Mouse (Mus musculus) kidney, embryonic 16.5 days (tissue): ENCODE results near the gene Dpagt1. TPM values are rescaled to one million over a fixed set of nuclear protein-coding genes. Genes with fewer than 3 reads are reported as not detected.
A peak's percentile ranks its signal among the peaks of the same experiment; 100 is the strongest.
"Not testable (repeated sequence)": the region's sequence is repeated elsewhere in the genome, so short reads cannot be mapped to it uniquely, and the experiment has no call there.

Source experiments
- ATAC-seq: fragments of 200-750 bp; cut with Nextera tagmentation; 2 replicates; pipeline ENCODE4 v1.8.0; 2017; ENCODE audit warnings: moderate TSS enrichment; ENCODE audit not compliant: low FRiP score, low TSS enrichment
- H3K27ac ChIP-seq: fragments of 300-500 bp; sonication (generic); 2 replicates; pipeline ENCODE4 v1.5.1; 2014; ENCODE audit warnings: low read length
- H3K27me3 ChIP-seq: fragments of 300-500 bp; sonication (generic); 2 replicates; pipeline ENCODE4 v1.6.1; 2014; ENCODE audit warnings: low read length, control low read depth, mixed read lengths; ENCODE audit not compliant: insufficient read depth
- H3K36me3 ChIP-seq: fragments of 300-500 bp; sonication (generic); 2 replicates; pipeline ENCODE4 v1.6.1; 2014; ENCODE audit warnings: low read length, control low read depth, mixed read lengths; ENCODE audit not compliant: insufficient read depth
- H3K4me1 ChIP-seq: fragments of 300-500 bp; sonication (generic); 2 replicates; pipeline ENCODE4 v1.6.1; 2014; ENCODE audit warnings: low read length, control low read depth, mixed read lengths; ENCODE audit not compliant: insufficient read depth
- H3K4me2 ChIP-seq: fragments of 300-500 bp; sonication (generic); replicated peaks from 2 replicates; pipeline ENCODE4 v1.6.1; 2014; ENCODE audit warnings: low read depth, low read length
- H3K4me3 ChIP-seq: fragments of 300-500 bp; sonication (generic); 2 replicates; pipeline ENCODE4 v1.5.1; 2014; ENCODE audit warnings: mild to moderate bottlenecking, low read length
- H3K9ac ChIP-seq: fragments of 300-500 bp; sonication (generic); replicated peaks from 2 replicates; pipeline ENCODE4 v1.6.1; 2014; ENCODE audit warnings: low read length
- H3K9me3 ChIP-seq: fragments of 300-500 bp; sonication (generic); 2 replicates; pipeline ENCODE4 v1.6.1; 2016; ENCODE audit warnings: low read length, control low read depth
- WGBS: fragments of 180-500 bp; shearing (Covaris S2); extraction: QIAGEN DNeasy Blood & Tissue Kit; methylation state at CpG from one replicate; pipeline ENCODE4 v1.1.7; 2014; 5-methylcytosine and 5-hydroxymethylcytosine counted together
- microRNA-seq: library from miRNA; unstranded; fragments of <30 nt; microRNA quantifications from one replicate; pipeline ENCODE4, GENCODE M21; 2016
- polyA plus RNA-seq: library from polyadenylated mRNA; unstranded; fragments of >200 nt; fragmentation: Nextera tagmentation; extraction: Ambion mirVana; gene quantifications from 2 replicates; pipeline ENCODE4 v1.2.1, GENCODE M21; 2015

The Dpagt1 gene
- polyA plus RNA-seq, 1 experiment from 2014 or later: 45.4 TPM

- H3K9ac ChIP-seq: no peak overlapping the region
- 61% methylated on average over 3 of the region's 3 CpGs for WGBS
Observed at GRCm38 (mm10) chr9:44364480-44364879, 38.7 kb downstream of the Dpagt1 start.

DNA sequence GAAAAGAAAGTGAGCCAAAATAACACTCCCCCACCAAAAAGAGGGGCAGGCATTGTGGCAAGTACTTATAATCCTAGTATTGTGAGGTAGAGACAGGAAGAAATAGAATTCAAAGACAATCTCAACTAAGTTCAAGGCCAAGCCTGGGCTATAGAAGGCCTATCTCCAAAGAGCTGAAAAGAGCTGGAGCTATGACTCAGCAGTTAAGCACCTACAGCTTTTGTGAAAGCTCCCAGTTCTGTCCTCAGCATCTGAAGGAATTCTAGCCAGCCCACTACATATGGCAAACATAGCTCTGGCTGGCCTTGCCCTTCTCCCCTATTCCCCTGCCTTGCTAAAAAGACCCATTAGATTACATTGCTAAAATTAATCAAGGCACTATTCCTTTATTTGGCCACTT, 47.6 kb downstream of the Dpagt1 start:
- Histone ChIP-seq H3K4me1 (peaks cover 2% of the 10 kb centered on the region), H3K9me3 (no peaks in the 10 kb centered on the region), H3K36me3 (no peaks in the 10 kb centered on the region), H3K9ac (no peak overlapping the region), H3K27me3 (no peaks in the 10 kb centered on the region), H3K4me2 (no peak overlapping the region), H3K4me3 (no peak overlapping the region), H3K27ac (no peak overlapping the region)
- ATAC-seq: no peak

More at GRCm38 (mm10) chr9:44364480-44364879, 38.7 kb downstream of the Dpagt1 start:
- Histone ChIP-seq H3K36me3 (peaks cover 3% of the 10 kb centered on the region), H3K9me3 (no peaks in the 10 kb centered on the region), H3K4me2 (no peak overlapping the region), H3K27ac (no peak overlapping the region), H3K4me3 (no peak overlapping the region), H3K4me1 (peaks cover 6% of the 10 kb centered on the region; the same call in 1 of the 2 replicates), H3K27me3 (no peaks in the 10 kb centered on the region)
- ATAC-seq: no peak

- peaks cover 3% of the 10 kb centered on the region; the same call in 1 of the 2 replicates for H3K36me3 ChIP-seq
- 90% methylated on average over 6 of the region's 6 CpGs for WGBS
- no peaks in the 10 kb centered on the region for H3K27me3 ChIP-seq
- H3K4me3 ChIP-seq: no peak overlapping the region
- no peak overlapping the region for H3K27ac ChIP-seq
- ATAC-seq: no peak
- no peaks in the 10 kb centered on the region for H3K9me3 ChIP-seq
- H3K9ac ChIP-seq: no peak overlapping the region
- H3K4me2 ChIP-seq: no peak overlapping the region
- H3K4me1 ChIP-seq: peaks cover 17% of the 10 kb centered on the region
Observed at GRCm38 (mm10) chr9:44376141-44376540, 50.3 kb downstream of the Dpagt1 start.

- H3K9ac ChIP-seq, H3K9me3 ChIP-seq, ATAC-seq, H3K27ac ChIP-seq, H3K27me3 ChIP-seq, H3K4me2 ChIP-seq, H3K4me3 ChIP-seq: not testable (repeated sequence)
- H3K4me1 ChIP-seq: peaks cover 17% of the 10 kb centered on the region
- peaks cover 15% of the 10 kb centered on the region for H3K36me3 ChIP-seq
- 76% methylated on average over 2 of the region's 2 CpGs for WGBS
Observed at GRCm38 (mm10) chr9:44377335-44377734, 51.5 kb downstream of the Dpagt1 start.

DNA sequence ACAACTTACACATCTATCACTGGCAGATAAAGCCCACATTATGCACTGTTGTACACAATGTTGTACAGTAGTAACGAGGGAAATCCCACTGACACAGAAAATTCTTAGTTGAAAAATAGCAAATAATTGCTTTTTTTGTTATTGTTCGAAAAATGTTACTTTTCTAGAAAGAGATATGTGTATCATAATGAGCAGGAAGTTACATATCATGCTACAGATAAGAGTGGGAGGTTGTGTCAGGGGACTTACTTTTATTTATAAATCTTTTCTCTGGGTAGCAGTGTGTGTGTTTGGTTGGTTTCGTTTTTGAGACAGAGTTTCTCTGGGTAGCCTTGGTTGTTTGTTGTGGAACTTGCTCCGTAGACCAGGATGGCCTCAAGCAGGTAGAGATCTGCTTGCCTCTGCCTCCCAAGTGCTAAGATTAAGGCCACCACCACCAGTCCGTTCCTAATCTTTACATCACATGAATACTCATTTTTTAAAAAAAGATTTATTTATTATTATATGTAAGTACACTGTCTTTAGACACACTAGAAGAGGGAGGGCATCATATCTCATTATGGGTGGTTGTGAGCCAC, 52.4 kb downstream of the Dpagt1 start:
- peak overlapping the region; percentile 96 for H3K4me2 ChIP-seq
- H3K27me3 ChIP-seq: no peaks in the 10 kb centered on the region
- no peak overlapping the region for H3K27ac ChIP-seq
- H3K9me3 ChIP-seq: no peaks in the 10 kb centered on the region
- no peak for ATAC-seq
- 88% methylated on average over 5 of the region's 5 CpGs for WGBS
- H3K4me3 ChIP-seq: peak overlapping the region; percentile 87
- peaks cover 17% of the 10 kb centered on the region for H3K4me1 ChIP-seq
- peak overlapping the region; percentile 87 for H3K9ac ChIP-seq
- H3K36me3 ChIP-seq: peaks cover 24% of the 10 kb centered on the region

DNA sequence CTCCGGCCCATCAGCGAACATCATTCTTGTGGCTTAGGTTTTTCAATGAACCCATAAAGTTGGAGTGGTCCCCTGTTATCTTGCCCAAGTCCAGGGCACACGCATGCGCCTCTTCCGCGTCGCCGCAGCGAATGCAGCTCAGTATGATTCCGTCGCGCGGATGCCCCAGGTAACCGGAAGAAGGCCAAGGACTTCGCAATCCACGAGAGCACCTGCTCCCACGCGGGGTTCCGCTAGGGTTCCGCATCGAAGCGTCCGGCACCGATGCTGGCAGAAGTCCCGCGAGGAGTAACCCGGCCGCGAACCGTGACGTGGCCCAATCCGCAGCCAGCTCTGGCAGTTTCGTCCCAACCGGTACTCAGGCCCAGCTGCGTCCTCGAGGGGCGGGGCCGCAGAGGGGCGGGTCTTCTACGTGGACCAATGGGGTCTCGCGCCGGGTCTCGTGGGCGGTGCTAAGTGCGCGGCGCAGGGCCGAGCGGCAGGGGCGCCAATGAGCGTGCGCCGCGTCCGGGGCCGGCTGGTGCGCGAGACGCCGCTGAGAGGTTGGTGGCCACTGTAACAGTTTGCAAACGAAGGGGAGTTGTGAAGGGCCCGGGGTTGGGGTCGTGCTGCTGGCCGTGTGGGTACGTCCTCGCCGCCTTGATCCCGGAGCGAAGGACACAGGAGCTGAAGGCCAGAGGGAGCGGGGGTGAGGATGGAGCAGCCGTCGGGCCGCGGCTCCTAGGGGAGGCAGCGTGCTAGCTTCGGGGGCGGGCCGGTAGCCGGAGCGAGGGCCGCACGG, 53.4 kb downstream of the Dpagt1 start, which contains the start of gene Hyou1:
TSS of gene Hyou1 (plus strand) at position 437 of the 781 bp plus-strand sequence.
- peaks cover 17% of the 10 kb centered on the region for H3K4me1 ChIP-seq
- H3K4me2 ChIP-seq: peak within 1 kb of the TSS; percentile 96
- no peaks in the 10 kb centered on the region for H3K9me3 ChIP-seq
- peak within 1 kb of the TSS; percentile 87 for H3K4me3 ChIP-seq
- peak within 1 kb of the TSS; percentile 90 for H3K9ac ChIP-seq
- peak within 1 kb of the TSS; percentile 93 for H3K27ac ChIP-seq
- peak; percentile 98 for ATAC-seq
- WGBS: under 1% methylated on average over 83 of the region's 83 CpGs
- H3K27me3 ChIP-seq: no peaks in the 10 kb centered on the region
- H3K36me3 ChIP-seq: peaks cover 33% of the 10 kb centered on the region

GRCm38 (mm10) chr9:44379862-44380261, 54.0 kb downstream of the Dpagt1 start:
- Histone ChIP-seq H3K27ac (peak overlapping the region; percentile 88), H3K4me2 (peak overlapping the region; percentile 96), H3K36me3 (peaks cover 39% of the 10 kb centered on the region), H3K9me3 (no peaks in the 10 kb centered on the region), H3K9ac (peak overlapping the region; percentile 90), H3K4me1 (peaks cover 17% of the 10 kb centered on the region), H3K27me3 (no peaks in the 10 kb centered on the region), H3K4me3 (peak overlapping the region; percentile 87)
- peak; percentile 57 for ATAC-seq
- 7% methylated on average over 15 of the region's 15 CpGs for WGBS

Small RNA genes lying within 50 kb of the gene (microRNA-seq; reads per million reads assigned to microRNA genes)
- not detected for gene Gm44335

Other genes starting within 250 kb of the Dpagt1 start
- 0.10 and 0.25 TPM in 2 replicates for gene Mfrp, start 224.3 kb upstream of the Dpagt1 start, polyA plus RNA-seq
- gene C1qtnf5, start 218.8 kb upstream of the Dpagt1 start, polyA plus RNA-seq: 4.7 and 5.7 TPM in 2 replicates
- gene Gm49380, start 212.5 kb upstream of the Dpagt1 start, polyA plus RNA-seq: 0.22 and 0.25 TPM in 2 replicates
- gene Rnf26, start 212.5 kb upstream of the Dpagt1 start, polyA plus RNA-seq: 75.0 and 87.0 TPM in 2 replicates
- 54.3 and 60.3 TPM in 2 replicates for gene Mcam, start 191.6 kb upstream of the Dpagt1 start, polyA plus RNA-seq
- 17.6 and 24.0 TPM in 2 replicates for gene Cbl, start 92.0 kb upstream of the Dpagt1 start, polyA plus RNA-seq
- not detected in 2 replicates for gene Ccdc153, start 85.3 kb upstream of the Dpagt1 start, polyA plus RNA-seq
- gene Pdzd3, start 74.5 kb upstream of the Dpagt1 start, polyA plus RNA-seq: 13.3 and 14.1 TPM in 2 replicates
- 6.6 and 7.9 TPM in 2 replicates for gene Nlrx1, start 57.4 kb upstream of the Dpagt1 start, polyA plus RNA-seq
- 2.8 TPM in 2 replicates for gene Abcg4, start 37.4 kb upstream of the Dpagt1 start, polyA plus RNA-seq
- 27.2 and 31.1 TPM in 2 replicates for gene Hinfp, start 20.3 kb upstream of the Dpagt1 start, polyA plus RNA-seq
- 11.6 and 14.3 TPM in 2 replicates for gene C2cd2l, start 5.7 kb upstream of the Dpagt1 start, polyA plus RNA-seq
- 353 and 432 TPM in 2 replicates for gene H2afx, start 8.7 kb downstream of the Dpagt1 start, polyA plus RNA-seq
- 133 and 137 TPM in 2 replicates for gene Hmbs, start 18.2 kb downstream of the Dpagt1 start, polyA plus RNA-seq
- 38.5 and 40.0 TPM in 2 replicates for gene Vps11, start 35.7 kb downstream of the Dpagt1 start, polyA plus RNA-seq
- 48.0 and 51.2 TPM in 2 replicates for gene Hyou1, start 53.5 kb downstream of the Dpagt1 start, polyA plus RNA-seq
- gene Slc37a4, start 70.8 kb downstream of the Dpagt1 start, polyA plus RNA-seq: 67.3 and 74.4 TPM in 2 replicates
- gene Rps25, start 81.1 kb downstream of the Dpagt1 start, polyA plus RNA-seq: 1,444 and 1,489 TPM in 2 replicates
- 138 TPM in 2 replicates for gene Trappc4, start 81.6 kb downstream of the Dpagt1 start, polyA plus RNA-seq
- gene Ccdc84, start 92.5 kb downstream of the Dpagt1 start, polyA plus RNA-seq: 26.0 and 31.6 TPM in 2 replicates
- gene Foxr1, start 115.1 kb downstream of the Dpagt1 start, polyA plus RNA-seq: not detected in 2 replicates
- 3.4 and 7.6 TPM in 2 replicates for gene Upk2, start 129.0 kb downstream of the Dpagt1 start, polyA plus RNA-seq
- 11.3 and 12.4 TPM in 2 replicates for gene Bcl9l, start 156.8 kb downstream of the Dpagt1 start, polyA plus RNA-seq
- gene Cxcr5, start 235.9 kb downstream of the Dpagt1 start, polyA plus RNA-seq: 0.11 TPM in 1 of 2 replicates, not detected in the other